Mouse (Mus musculus) urinary bladder, postnatal 25 days (tissue): Measurements from ENCODE around the gene Gm13102.
"Not testable (repeated sequence)": the region's sequence is repeated elsewhere in the genome, so short reads cannot be mapped to it uniquely, and the experiment has no call there.

Source experiments
- DNase-seq: peaks from one replicate; pipeline ENCODE4 v3.0.0; 2022; ENCODE audit warnings: low spot score

The Gm13102 gene

GRCm38 (mm10) chr4:144106174-144106573, at the start of gene Gm13102:
Gene Gm13102, plus strand, starts transcription at chr4:144106474.
- DNase-seq: not testable (repeated sequence)

- DNase-seq: not testable (repeated sequence)
Observed at GRCm38 (mm10) chr4:144058826-144059225, 47.4 kb upstream of the Gm13102 start, which contains the start of gene Pramel4. Gene Pramel4, plus strand, starts transcription at chr4:144059126.
